Mouse (Mus musculus) stomach, postnatal 0 days (tissue): ENCODE measurements at regions not wholly inside any gene's neighbourhood (a gene's known extent, or its start where the extent isn't known, plus 50 kb on each side); places are given as distances from the start of the nearest gene placed in this dataset. TPM values are rescaled to one million over a fixed set of nuclear protein-coding genes. Genes with fewer than 3 reads are reported as not detected.

Source experiments
- ATAC-seq: fragments of 200-750 bp; cut with Nextera tagmentation; 2 replicates; pipeline ENCODE4 v1.8.0; 2017; ENCODE audit not compliant: low FRiP score, low TSS enrichment
- DNase-seq: peaks from one replicate; pipeline ENCODE4 v3.0.0-alpha.2; 2016; ENCODE audit warnings: low spot score
- H3K27ac ChIP-seq: fragments of 300-500 bp; sonication (generic); replicated peaks from 2 replicates; pipeline ENCODE4 v1.5.1; 2014; ENCODE audit warnings: mild to moderate bottlenecking, control low read depth
- H3K27me3 ChIP-seq: fragments of 300-500 bp; sonication (generic); 2 replicates; pipeline ENCODE4 v1.6.1; 2014; ENCODE audit warnings: low read length; ENCODE audit not compliant: control insufficient read depth, insufficient read depth
- H3K36me3 ChIP-seq: fragments of 300-500 bp; sonication (generic); 2 replicates; pipeline ENCODE4 v1.6.1; 2014; ENCODE audit warnings: low read length, mixed read lengths; ENCODE audit not compliant: control insufficient read depth, insufficient read depth
- H3K4me1 ChIP-seq: fragments of 300-500 bp; sonication (generic); replicated peaks from 2 replicates; pipeline ENCODE4 v1.6.1; 2014; ENCODE audit warnings: antibody characterized with exemption; ENCODE audit not compliant: control insufficient read depth, insufficient read depth
- H3K4me2 ChIP-seq: fragments of 300-500 bp; sonication (generic); replicated peaks from 2 replicates; pipeline ENCODE4 v1.6.1; 2014; ENCODE audit warnings: low read depth, mild to moderate bottlenecking, control low read depth, moderate library complexity
- H3K4me3 ChIP-seq: fragments of 300-500 bp; sonication (generic); 2 replicates; pipeline ENCODE4 v1.5.1; 2014; ENCODE audit warnings: low read depth, low read length, control low read depth
- H3K9ac ChIP-seq: fragments of 300-500 bp; sonication (generic); 2 replicates; pipeline ENCODE4 v1.6.1; 2014; ENCODE audit warnings: mild to moderate bottlenecking, low read length, control low read depth, mixed read lengths
- H3K9me3 ChIP-seq: fragments of 300-500 bp; sonication (generic); 2 replicates; pipeline ENCODE4 v1.6.1; 2016; ENCODE audit warnings: low read length; ENCODE audit not compliant: control insufficient read depth
- CTCF ChIP-seq: IDR thresholded peaks from 2 replicates; pipeline ENCODE4 v1.5.1; 2016; ENCODE audit warnings: antibody characterized with exemption, low read depth, mild to moderate bottlenecking, moderate library complexity
- EP300 ChIP-seq: optimal IDR thresholded peaks from 2 replicates; pipeline ENCODE3; 2016; ENCODE audit warnings: antibody characterized with exemption
- WGBS: fragments of 180-500 bp; shearing (Covaris S2); extraction: QIAGEN DNeasy Blood & Tissue Kit; methylation state at CpG from one replicate; pipeline ENCODE4 v1.1.7; 2014; 5-methylcytosine and 5-hydroxymethylcytosine counted together
- microRNA-seq: library from miRNA; unstranded; fragments of <30 nt; microRNA quantifications from one replicate; pipeline ENCODE4, GENCODE M21; 2016

- no peak overlapping the region for H3K9ac ChIP-seq
- no peak overlapping the region for H3K27ac ChIP-seq
- H3K4me3 ChIP-seq: no peak overlapping the region
- no peaks in the 10 kb centered on the region for H3K4me1 ChIP-seq
- H3K36me3 ChIP-seq: no peaks in the 10 kb centered on the region
- TF ChIP-seq CTCF: no peak
- TF ChIP-seq EP300: no peak
- no peaks in the 10 kb centered on the region for H3K27me3 ChIP-seq
- no peak for ATAC-seq
- DNase-seq: no peak
- H3K4me2 ChIP-seq: no peak overlapping the region
- H3K9me3 ChIP-seq: no peaks in the 10 kb centered on the region
Observed at GRCm38 (mm10) chr3:35547696-35548095, 206.2 kb upstream of the Atp11b start.

DNA sequence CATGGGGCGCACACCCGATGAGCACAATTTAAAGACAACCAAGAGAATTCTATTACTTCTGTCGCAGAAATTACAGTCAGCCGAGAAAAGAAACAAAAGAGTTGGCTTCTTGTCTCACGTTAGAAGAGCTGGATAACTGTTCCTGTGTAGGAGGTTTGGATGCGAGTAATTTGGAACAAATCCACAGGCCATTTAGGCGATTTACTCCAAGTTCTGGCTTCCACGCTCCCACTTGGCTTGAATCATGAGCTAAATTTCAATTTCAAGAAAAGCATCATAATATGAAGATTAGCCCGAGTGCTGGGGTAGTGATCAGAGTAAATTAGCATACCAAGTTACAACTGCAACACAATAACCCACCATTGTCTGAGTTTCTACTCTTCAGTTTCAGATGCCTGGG, 202.1 kb upstream of the Atp11b start:
- Histone ChIP-seq H3K4me2 (no peak overlapping the region), H3K4me1 (no peaks in the 10 kb centered on the region), H3K36me3 (no peaks in the 10 kb centered on the region), H3K27me3 (no peaks in the 10 kb centered on the region), H3K27ac (no peak overlapping the region), H3K4me3 (no peak overlapping the region), H3K9me3 (no peaks in the 10 kb centered on the region), H3K9ac (no peak overlapping the region)
- no peak for TF ChIP-seq EP300
- TF ChIP-seq CTCF: no peak
- ATAC-seq (no peak), DNase-seq (no peak)
- WGBS: 77% methylated on average over 9 of the region's 9 CpGs

DNA sequence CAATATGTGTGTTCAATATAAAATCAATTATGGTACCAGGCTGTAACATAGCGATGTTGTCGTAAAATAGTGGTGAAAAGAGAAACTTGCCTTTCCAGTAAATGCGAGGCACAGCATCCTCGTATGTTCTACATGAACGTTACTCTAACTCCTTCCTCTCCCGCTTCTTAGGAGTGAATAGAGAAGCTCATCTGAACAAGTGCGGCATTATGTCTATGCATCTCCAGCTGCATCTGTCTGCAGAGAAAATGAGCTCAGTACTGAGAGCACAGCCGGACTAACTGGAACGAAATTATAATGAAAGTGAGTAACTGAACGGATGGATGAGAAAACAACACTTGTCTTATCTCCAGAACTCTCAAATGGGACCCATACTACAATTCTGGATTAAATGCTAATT, 193.5 kb upstream of the Atp11b start:
- H3K4me3 ChIP-seq: no peak overlapping the region
- 85% methylated on average over 10 of the region's 10 CpGs for WGBS
- H3K27ac ChIP-seq: no peak overlapping the region
- no peaks in the 10 kb centered on the region for H3K9me3 ChIP-seq
- no peak overlapping the region for H3K4me2 ChIP-seq
- H3K9ac ChIP-seq: no peak overlapping the region
- no peaks in the 10 kb centered on the region for H3K4me1 ChIP-seq
- ATAC-seq (no peak), DNase-seq (no peak)
- no peaks in the 10 kb centered on the region for H3K36me3 ChIP-seq
- H3K27me3 ChIP-seq: no peaks in the 10 kb centered on the region
- TF ChIP-seq CTCF: no peak

- no peaks in the 10 kb centered on the region for H3K9me3 ChIP-seq
- H3K4me2 ChIP-seq: no peak overlapping the region
- no peaks in the 10 kb centered on the region for H3K36me3 ChIP-seq
- no peak overlapping the region for H3K4me3 ChIP-seq
- DNase-seq (peak; percentile 24), ATAC-seq (no peak)
- 17% methylated on average over 10 of the region's 10 CpGs for WGBS
- TF ChIP-seq EP300 (no peak), CTCF (peak; percentile 77)
- H3K27ac ChIP-seq: no peak overlapping the region
- no peaks in the 10 kb centered on the region for H3K4me1 ChIP-seq
- no peak overlapping the region for H3K9ac ChIP-seq
- no peaks in the 10 kb centered on the region for H3K27me3 ChIP-seq
Observed at GRCm38 (mm10) chr3:35574402-35574801, 179.5 kb upstream of the Atp11b start.

Small RNA genes lying in the stretch of these regions (microRNA-seq; reads per million reads assigned to microRNA genes)
- gene Gm25442: not detected
